Comparison of ENCODE assay signal across 7 mouse cellular contexts in the genomic region with DNA sequence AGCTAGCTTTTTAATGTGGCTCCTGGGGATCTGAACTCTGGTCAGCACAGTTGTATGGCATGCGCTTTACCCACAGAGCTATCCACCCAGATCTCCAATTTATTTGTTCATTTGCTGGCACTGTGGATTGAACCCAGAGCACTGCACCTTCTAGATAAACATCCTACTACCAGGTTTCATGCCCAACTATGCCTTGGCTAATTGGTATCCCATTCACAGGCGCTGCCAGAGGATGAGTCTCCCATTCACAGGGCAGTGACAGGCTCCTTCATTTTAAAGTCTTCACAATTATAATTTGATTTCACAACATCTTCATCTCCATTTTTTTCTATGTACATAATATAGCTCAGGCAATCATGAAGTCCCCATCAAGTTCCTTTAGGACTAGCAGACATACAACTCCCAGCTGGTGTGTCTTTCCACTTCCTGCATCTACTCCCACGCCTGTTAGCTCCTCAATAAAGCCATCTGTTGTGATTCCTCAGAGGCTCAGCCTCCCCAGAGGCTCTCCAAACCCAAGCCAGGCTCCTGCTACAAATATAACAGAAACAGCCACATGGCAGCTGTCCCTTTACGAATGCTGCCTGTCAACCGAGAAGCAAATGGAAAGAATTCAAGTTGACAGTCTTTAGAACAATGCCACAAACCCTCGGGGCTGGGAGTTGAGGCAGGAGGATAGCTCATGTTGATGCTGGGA.
DNase-seq lines count a peak whose midpoint lies in the region; ATAC-seq and TF ChIP-seq lines count a peak whose summit lies in the region.

No protein-coding gene starts in this region.

- no peak overlapping the region for H3K9ac ChIP-seq in stomach, postnatal 0 days (ENCODE audit: low read length)

- no peak for TF ChIP-seq POLR2A in olfactory bulb, adult 2 months (IDR thresholded peaks at IDR 0.05; ENCODE audit: insufficient read depth, low read depth, low read length)

- 38% methylated on average over 6 of the region's 6 CpGs for WGBS in olfactory bulb, adult 2 months
- WGBS in stomach, postnatal 0 days, result 54% methylated on average over 6 of the region's 6 CpGs

- peaks cover 12% of the 10 kb centered on the region for H3K4me1 ChIP-seq in olfactory bulb, adult 2 months (ENCODE audit: control insufficient read depth, insufficient read depth, low read length)
- no peaks in the 10 kb centered on the region for H3K4me1 ChIP-seq in stomach, postnatal 0 days (replicated peaks; ENCODE audit: control insufficient read depth, insufficient read depth)

- no peaks in the 10 kb centered on the region for H3K9me3 ChIP-seq in stomach, postnatal 0 days (ENCODE audit: control insufficient read depth, low read length)

- TF ChIP-seq CTCF in olfactory bulb, adult 2 months (IDR thresholded peaks at IDR 0.05; ENCODE audit: insufficient read depth, low read depth, low read length), result no peak
- no peak for TF ChIP-seq CTCF in stomach, postnatal 0 days (IDR thresholded peaks at IDR 0.05; ENCODE audit: low read depth)

- peak overlapping the region; percentile 13; the same call in 1 of the 2 replicates for H3K27ac ChIP-seq in olfactory bulb, adult 2 months (ENCODE audit: insufficient read depth, low read depth, low read length)
- H3K27ac ChIP-seq in stomach, postnatal 0 days (replicated peaks), result no peak overlapping the region

- TF ChIP-seq EP300 in stomach, postnatal 0 days (optimal IDR thresholded peaks at IDR 0.05), result no peak

- H3K36me3 ChIP-seq in stomach, postnatal 0 days (ENCODE audit: control insufficient read depth, insufficient read depth, low read length), result no peaks in the 10 kb centered on the region

- no peak overlapping the region for H3K4me3 ChIP-seq in olfactory bulb, adult 2 months (ENCODE audit: insufficient read depth, low read depth, low read length)
- H3K4me3 ChIP-seq in stomach, postnatal 0 days (ENCODE audit: low read depth, low read length), result no peak overlapping the region

- no peaks in the 10 kb centered on the region for H3K27me3 ChIP-seq in stomach, postnatal 0 days (ENCODE audit: control insufficient read depth, insufficient read depth, low read length)

- no peak overlapping the region for H3K4me2 ChIP-seq in stomach, postnatal 0 days (replicated peaks; ENCODE audit: low read depth)

- no peak for ATAC-seq in stomach, postnatal 0 days (ENCODE audit: low FRiP score, low TSS enrichment)
- no peak for ATAC-seq in granulocyte monocyte progenitor cell, adult 5-6 weeks (replicated peaks; ENCODE audit: poor library complexity, severe bottlenecking)

- DNase-seq in MN1 (ENCODE audit: low spot score), result peak; percentile 65
- DNase-seq in brain, embryonic 18.5 days (ENCODE audit: low read depth, low spot score), result peak; percentile 86
- DNase-seq in frontal cortex, postnatal 10 days (ENCODE audit: low spot score in 2 of 2), result peak; percentile 62 to 76
- peak; percentile 71 for DNase-seq in left cerebral cortex, adult 11 months (ENCODE audit: low spot score)
- no peak for DNase-seq in stomach, postnatal 0 days (ENCODE audit: low spot score)
